Mouse (Mus musculus) stomach, postnatal 0 days (tissue): ENCODE data around the gene Gcn1l1.

Experiments
- CTCF ChIP-seq: IDR thresholded peaks from 2 replicates; pipeline ENCODE4 v1.5.1; 2016; ENCODE audit warnings: antibody characterized with exemption, low read depth, mild to moderate bottlenecking, moderate library complexity
- EP300 ChIP-seq: optimal IDR thresholded peaks from 2 replicates; pipeline ENCODE3; 2016; ENCODE audit warnings: antibody characterized with exemption

GRCm38 (mm10) chr5:115578922-115579321 is 13.9 kb downstream of the Gcn1l1 start:
- TF ChIP-seq CTCF (no peak), EP300 (no peak)
